Mouse (Mus musculus) cerebellum, adult 9-10 months (tissue): ENCODE data around the gene Tbxas1.

Experiments used
- DNase-seq: peaks from one replicate; pipeline ENCODE4 v3.0.0; 2022

Tbxas1 gene

GRCm38 (mm10) chr6:39005267-39005944 is 130.2 kb downstream of the Tbxas1 start:
- DNase-seq, result no peak

GRCm38 (mm10) chr6:39005945-39006572 is 130.9 kb downstream of the Tbxas1 start:
- DNase-seq, result no peak

- DNase-seq, result no peak
Measured at GRCm38 (mm10) chr6:39007223-39007622, 132.0 kb downstream of the Tbxas1 start.

GRCm38 (mm10) chr6:39008116-39008515 is 132.9 kb downstream of the Tbxas1 start:
- DNase-seq, result no peak

- DNase-seq, result no peak
Measured at GRCm38 (mm10) chr6:39013034-39013832, 138.0 kb downstream of the Tbxas1 start.

GRCm38 (mm10) chr6:39017942-39018341 is 142.7 kb downstream of the Tbxas1 start:
- no peak for DNase-seq

- no peak for DNase-seq
Measured at GRCm38 (mm10) chr6:39018805-39019204, 143.6 kb downstream of the Tbxas1 start.

GRCm38 (mm10) chr6:39019219-39019618 is 144.0 kb downstream of the Tbxas1 start:
- no peak for DNase-seq

GRCm38 (mm10) chr6:39021909-39022308 is 146.7 kb downstream of the Tbxas1 start:
- no peak for DNase-seq

- no peak for DNase-seq
Measured at GRCm38 (mm10) chr6:39022461-39023181, 147.4 kb downstream of the Tbxas1 start.

- no peak for DNase-seq
Measured at GRCm38 (mm10) chr6:39024631-39025030, 149.4 kb downstream of the Tbxas1 start.

- no peak for DNase-seq
Measured at GRCm38 (mm10) chr6:39025038-39025437, 149.8 kb downstream of the Tbxas1 start.

- DNase-seq, result no peak
Measured at GRCm38 (mm10) chr6:39030714-39031113, 155.5 kb downstream of the Tbxas1 start.

- DNase-seq, result no peak
Measured at GRCm38 (mm10) chr6:39033676-39034075, 158.5 kb downstream of the Tbxas1 start.

- no peak for DNase-seq
Measured at GRCm38 (mm10) chr6:39035039-39035438, 159.8 kb downstream of the Tbxas1 start.

GRCm38 (mm10) chr6:39036204-39036603 is 161.0 kb downstream of the Tbxas1 start:
- no peak for DNase-seq

GRCm38 (mm10) chr6:39040451-39040850 is 165.2 kb downstream of the Tbxas1 start:
- no peak for DNase-seq

- DNase-seq, result peak; percentile 43
Measured at GRCm38 (mm10) chr6:39049141-39049540, 173.9 kb downstream of the Tbxas1 start.

- no peak for DNase-seq
Measured at GRCm38 (mm10) chr6:39050836-39051235, 175.6 kb downstream of the Tbxas1 start.

- DNase-seq, result no peak
Measured at GRCm38 (mm10) chr6:39051799-39052556, 176.8 kb downstream of the Tbxas1 start.

GRCm38 (mm10) chr6:39052636-39053035 is 177.4 kb downstream of the Tbxas1 start:
- DNase-seq, result peak; percentile 86

GRCm38 (mm10) chr6:39054206-39054864 is 179.1 kb downstream of the Tbxas1 start:
- no peak for DNase-seq
